Mouse (Mus musculus): ENCODE measurements around the gene Pdk3. TPM values are rescaled to one million over a fixed set of nuclear protein-coding genes. Genes with fewer than 3 reads are reported as not detected.

Pdk3 gene
- polyA plus RNA-seq (2014; fragmentation: Illumina TruSeq; extraction: RNeasy Lipid Tissue Mini Kit (QIAGEN cat#74804); ENCODE audit: insufficient read depth, low read depth, low replicate concordance), result 15.1 TPM

GRCm38 (mm10) chrX:93831561-93832336 is at the start of gene Pdk3:
TSS of gene Pdk3 (minus strand) at chrX:93832201.

Other genes starting within 250 kb of the Pdk3 start
- gene Pola1, start 200.0 kb downstream of the Pdk3 start, polyA plus RNA-seq (2014; fragmentation: Illumina TruSeq; extraction: RNeasy Lipid Tissue Mini Kit (QIAGEN cat#74804); ENCODE audit: insufficient read depth, low read depth, low replicate concordance), result 1.5 TPM
- 0.35 TPM for gene Pcyt1b, start 177.3 kb downstream of the Pdk3 start, polyA plus RNA-seq (2014; fragmentation: Illumina TruSeq; extraction: RNeasy Lipid Tissue Mini Kit (QIAGEN cat#74804); ENCODE audit: insufficient read depth, low read depth, low replicate concordance)
- gene AU015836, start 136.5 kb upstream of the Pdk3 start, polyA plus RNA-seq (2014; fragmentation: Illumina TruSeq; extraction: RNeasy Lipid Tissue Mini Kit (QIAGEN cat#74804); ENCODE audit: insufficient read depth, low read depth, low replicate concordance), result 0.08 TPM

Data from lung, adult 10 weeks (tissue).